Mouse (Mus musculus) cerebellum, adult (tissue): Measurements from ENCODE around the gene Dab2.

Experiments
- ATAC-seq: cut with Nextera tagmentation; 2 replicates; pipeline ENCODE4 v1.9.2; 2017; ENCODE audit warnings: mild to moderate bottlenecking, moderate library complexity, mixed read lengths; ENCODE audit not compliant: insufficient number of reproducible peaks, low FRiP score, low TSS enrichment

The Dab2 gene

GRCm38 (mm10) chr15:6323577-6323976 lies 24.0 kb downstream of the Dab2 start:
- no peak for ATAC-seq

DNA sequence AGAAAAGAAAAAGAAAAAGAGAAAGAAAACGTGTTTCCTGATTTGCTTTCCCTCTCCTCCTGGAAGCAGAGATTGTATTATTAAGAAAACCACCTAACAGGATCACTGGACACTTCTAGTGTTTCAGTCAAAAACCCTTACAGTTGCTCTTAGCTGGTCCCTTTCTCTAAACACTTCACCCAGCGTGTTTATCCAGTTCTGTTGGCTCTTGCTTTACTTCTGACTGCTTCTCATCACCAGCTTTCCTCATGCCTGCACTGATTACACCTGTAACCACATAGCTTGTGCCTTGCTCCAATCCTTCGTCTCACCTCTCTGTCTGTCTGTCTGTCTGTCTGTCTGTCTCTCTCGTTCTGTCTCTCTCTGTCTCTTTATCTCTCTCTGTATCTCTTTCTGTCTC lies 25.9 kb downstream of the Dab2 start:
- ATAC-seq, result no peak

DNA sequence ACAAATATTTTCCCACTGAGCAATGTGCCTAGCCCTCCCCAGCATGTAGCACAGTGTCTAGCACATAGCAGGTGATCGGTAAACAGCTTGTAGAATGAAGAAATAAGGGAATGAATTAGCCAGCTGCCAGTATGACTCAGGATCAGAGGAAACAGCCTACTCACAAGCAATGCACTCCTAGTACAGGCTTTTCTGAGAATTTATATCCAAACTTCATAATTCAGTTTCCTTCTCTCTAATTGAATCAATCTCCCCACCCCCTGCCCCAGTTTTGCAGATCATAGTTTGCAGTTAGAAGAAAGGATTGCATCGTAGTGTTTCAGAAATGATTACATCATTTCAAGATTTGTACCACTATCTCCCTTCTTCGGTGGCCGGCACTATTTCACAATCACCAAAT lies 26.4 kb downstream of the Dab2 start:
- ATAC-seq, result no peak

DNA sequence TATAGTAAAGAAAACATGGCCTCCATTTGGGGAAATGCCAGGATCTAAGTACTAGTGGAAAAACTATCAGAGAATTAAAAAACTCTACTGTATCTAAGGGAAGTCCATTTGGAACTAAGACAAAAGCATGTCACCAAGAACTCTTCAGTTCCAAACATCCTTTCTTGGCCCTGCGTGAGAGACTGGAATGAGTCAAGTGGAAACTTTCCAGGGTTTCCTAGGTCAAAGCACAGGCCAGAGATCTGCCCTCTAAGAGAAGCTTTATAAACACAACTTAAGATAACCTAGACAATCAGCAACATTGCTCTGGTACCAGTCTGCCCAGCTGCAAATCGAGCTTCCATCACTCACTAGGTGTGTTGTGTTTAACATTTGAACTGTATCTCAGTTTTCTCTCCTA lies 31.8 kb downstream of the Dab2 start:
- ATAC-seq, result no peak

- no peak for ATAC-seq
Measured at GRCm38 (mm10) chr15:6334664-6335206, 35.1 kb downstream of the Dab2 start.

DNA sequence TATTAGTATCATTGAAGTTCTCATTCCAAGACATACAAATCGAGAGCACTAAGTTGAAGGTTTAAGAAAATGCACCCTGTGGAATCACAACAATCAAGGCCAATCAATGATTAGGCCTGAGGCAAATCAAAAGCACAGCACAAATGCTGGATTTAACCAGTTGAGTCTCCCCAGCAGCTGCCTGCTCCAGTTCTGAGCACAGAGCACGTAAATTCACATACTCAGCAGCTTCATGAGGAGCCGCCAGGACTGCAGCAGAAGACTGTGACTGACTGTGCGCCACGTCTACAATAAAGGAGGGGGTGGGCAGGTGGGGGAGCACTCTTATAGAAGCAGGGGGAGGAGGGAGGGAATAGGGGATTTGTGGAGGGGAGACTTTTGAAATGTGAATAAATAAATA lies 40.2 kb downstream of the Dab2 start:
- no peak for ATAC-seq

DNA sequence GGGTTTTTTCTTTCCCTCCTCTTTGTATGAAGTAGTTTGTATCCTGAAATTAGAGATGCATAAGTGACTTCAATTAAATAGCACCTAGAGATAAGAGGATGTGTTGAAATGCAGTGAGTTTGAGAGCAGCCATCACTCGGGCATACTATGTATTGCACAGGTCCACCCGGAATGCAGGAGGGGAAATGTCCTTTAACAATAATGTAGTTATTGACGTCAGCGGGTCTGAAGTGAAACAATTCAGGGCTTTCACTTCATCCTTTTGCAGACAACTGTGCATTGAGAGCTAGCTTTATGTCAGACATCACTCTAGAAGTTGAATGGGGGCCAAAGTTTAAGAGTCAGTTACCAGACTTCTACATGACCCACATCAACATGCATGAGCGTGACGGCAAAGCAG lies 40.8 kb downstream of the Dab2 start:
- ATAC-seq, result no peak

GRCm38 (mm10) chr15:6341427-6341826 lies 41.8 kb downstream of the Dab2 start:
- ATAC-seq, result no peak

DNA sequence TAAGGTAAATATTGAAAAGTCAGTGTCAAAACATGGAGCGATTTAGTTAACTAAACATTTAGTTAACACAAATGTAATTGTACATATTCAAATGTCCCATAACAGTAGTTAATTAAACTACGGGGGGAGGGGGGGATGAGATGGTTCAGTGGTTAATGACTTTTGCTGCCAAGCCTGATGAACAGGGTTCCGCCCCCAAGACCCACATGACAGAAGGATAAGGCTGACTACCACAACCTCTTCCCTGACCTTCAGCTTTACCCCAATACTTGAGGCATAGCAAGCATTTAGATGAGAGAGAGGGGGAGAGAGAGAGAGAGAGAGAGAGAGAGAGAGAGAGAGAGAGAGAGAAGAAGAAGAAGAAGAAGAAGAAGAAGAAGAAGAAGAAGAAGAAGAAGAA lies 54.3 kb downstream of the Dab2 start:
- no peak for ATAC-seq

DNA sequence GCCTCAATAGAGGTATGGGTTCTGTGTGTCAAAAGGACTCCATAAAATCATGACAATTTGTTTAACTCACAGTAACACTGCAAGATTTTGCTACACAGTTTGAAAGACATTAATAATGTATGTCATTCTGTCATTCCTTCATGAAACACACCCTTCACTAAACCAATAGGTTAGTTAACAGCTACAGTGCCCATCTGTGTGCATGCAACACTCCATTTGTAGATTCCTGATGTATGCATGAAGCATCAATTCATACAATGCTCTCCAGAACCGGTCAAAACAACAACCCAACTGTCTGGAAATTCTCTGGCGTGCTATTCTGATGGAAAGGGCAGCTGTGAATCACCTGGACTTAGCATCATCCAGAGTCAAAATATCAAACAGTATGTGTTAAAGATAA lies 60.3 kb downstream of the Dab2 start:
- ATAC-seq, result no peak

DNA sequence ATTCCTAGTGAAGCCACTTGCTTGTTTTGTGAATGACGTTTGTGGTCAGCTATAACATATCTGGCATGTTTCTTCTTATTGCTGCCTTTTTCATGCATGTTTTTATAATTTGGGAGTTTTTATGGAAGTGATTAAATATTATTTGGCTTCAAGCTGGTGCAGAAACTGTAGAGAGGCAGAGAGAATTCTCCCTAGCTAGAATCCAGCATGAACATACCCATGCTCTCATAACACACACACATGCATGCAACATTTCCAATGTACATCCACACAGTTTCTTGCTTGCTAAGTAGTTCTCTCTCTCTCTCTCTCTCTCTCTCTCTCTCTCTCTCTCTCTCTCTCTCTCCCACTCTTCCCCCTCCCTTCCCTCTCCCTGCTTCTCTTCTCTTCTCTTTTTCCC lies 70.4 kb downstream of the Dab2 start:
- ATAC-seq, result no peak

DNA sequence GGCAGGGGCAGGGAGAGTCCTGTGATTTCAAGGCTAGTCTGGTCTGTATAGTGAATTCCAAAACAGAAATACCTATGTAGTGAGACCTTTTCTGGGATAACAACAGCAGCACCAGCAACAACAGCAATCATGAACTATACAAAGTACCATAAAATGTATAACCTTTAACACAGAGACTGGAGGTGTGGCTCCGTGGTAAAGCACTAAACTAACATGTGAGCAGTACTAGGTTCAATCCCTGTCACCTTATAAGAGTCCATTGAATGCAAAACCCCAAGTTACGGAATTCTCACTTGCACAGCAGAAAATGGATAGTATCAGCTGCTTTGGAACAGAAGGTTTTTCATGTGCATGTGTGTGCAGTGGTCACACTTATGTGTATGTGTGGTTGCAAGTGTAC lies 71.9 kb downstream of the Dab2 start:
- ATAC-seq, result no peak

GRCm38 (mm10) chr15:6375016-6375415 lies 75.4 kb downstream of the Dab2 start:
- ATAC-seq, result no peak

- no peak for ATAC-seq
Measured at GRCm38 (mm10) chr15:6376001-6376400, 76.4 kb downstream of the Dab2 start.

DNA sequence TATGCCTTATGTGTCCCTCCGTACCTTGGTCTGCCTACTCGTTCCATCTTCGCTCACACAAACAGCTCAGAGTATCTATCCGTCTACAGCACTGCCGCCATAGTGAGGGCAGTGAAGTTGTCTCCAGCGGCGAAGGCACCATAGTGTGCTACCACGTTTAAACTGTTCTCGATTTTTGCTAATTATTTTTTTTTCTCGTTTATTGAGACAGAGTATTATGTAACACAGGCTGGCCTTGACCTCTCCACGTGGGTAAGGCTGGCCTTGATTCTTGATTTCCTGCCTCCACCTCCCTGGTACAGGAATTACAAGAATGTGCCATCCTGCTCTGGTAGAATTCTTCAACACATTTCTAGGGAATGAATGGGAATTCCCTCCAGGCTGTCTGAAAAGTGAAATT lies 77.2 kb downstream of the Dab2 start:
- no peak for ATAC-seq

- ATAC-seq, result no peak
Measured at GRCm38 (mm10) chr15:6384027-6384426, 84.4 kb downstream of the Dab2 start.

- ATAC-seq, result no peak
Measured at GRCm38 (mm10) chr15:6385241-6385640, 85.7 kb downstream of the Dab2 start.

DNA sequence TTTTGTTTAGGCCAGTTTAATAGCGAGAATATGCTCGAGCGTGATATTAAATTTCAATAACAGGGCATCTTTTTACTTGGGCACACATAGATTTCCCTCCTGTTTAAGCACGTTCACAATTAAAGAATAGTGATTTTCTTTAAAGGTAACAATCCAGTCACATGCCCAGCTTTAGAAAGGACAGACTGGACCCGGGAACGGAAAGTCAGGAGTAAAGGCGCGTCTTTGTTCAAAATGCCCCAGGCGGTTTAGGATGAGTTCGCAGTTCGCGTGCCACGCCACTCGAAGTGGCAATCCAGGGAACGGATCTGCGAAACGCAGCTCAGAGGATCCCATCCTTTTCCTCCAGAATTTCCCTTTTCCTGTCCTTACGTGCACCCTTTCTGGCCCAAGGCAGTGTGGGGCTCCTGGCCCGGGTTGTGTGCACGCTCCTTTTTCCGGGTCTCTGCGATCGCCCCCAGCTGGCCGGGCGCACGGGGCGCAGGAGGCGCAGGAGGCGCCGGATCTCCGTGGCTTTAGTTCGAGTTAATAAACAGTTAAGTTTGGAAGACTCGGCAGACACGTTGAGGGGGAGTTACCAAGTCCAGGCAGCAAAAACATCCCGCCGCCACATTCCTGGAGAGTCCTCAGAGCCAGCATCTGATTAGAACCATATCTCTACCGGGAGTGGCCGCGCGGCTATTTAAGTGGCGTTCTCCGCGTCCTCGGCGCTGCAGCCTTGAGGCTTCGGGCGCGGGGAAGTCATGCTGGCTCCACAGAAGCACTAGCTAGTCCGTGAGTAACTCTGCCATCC lies 86.8 kb downstream of the Dab2 start:
- 0 out of 2 replicates have a peak, but pooled peaks have one; percentile 26 for ATAC-seq

GRCm38 (mm10) chr15:6386961-6387728 lies 87.6 kb downstream of the Dab2 start:
- ATAC-seq, result no peak

DNA sequence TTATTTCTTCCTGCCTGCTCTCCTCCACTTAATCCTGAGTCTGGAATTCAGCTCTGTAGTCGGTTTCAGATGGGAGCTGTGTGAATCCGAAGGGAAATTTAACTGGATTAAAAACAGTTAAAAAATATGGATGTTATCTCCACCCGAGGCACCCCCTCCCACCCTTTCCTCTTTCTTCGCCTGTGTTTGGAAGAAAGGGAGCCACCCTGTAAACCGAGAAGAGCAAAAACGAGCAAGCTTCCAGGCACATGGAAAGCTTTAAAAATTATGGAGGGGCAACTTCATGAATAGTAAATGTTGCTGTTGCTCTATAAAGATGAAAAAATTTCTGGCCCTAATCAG lies 88.1 kb downstream of the Dab2 start:
- no peak for ATAC-seq

- ATAC-seq, result no peak
Measured at GRCm38 (mm10) chr15:6388146-6388545, 88.6 kb downstream of the Dab2 start.

DNA sequence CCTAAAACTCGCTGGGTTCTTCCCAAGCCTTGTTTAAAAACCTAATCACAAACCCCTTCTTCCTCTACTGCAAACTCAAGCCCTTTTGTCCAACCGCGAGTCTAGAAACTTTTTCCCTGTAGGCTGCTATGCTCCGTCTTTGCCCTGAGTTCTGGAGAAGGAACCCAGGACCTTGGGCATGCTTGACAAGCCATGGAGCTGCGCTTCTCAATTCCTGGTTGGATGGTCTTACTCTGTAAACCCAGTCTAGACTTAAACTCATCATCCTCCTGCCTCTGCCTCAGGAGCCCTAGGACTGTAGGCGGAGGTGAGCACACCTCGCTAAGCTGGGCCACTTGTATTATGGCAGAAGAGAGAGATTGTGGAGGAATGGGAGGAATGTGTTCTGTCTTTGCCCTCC lies 89.0 kb downstream of the Dab2 start:
- ATAC-seq, result no peak
